Mouse (Mus musculus) spleen, adult 2 months (tissue): ENCODE measurements around the gene Adamts14.

Experiments
- CTCF ChIP-seq: fragments of 200-500 bp; IDR thresholded peaks from 2 replicates; pipeline ENCODE4 v1.5.1; 2011; ENCODE audit warnings: mild to moderate bottlenecking, inconsistent platforms; ENCODE audit not compliant: insufficient read depth, insufficient read length, insufficient replicate concordance; ENCODE audit errors: extremely low read depth
- POLR2A ChIP-seq: fragments of 200-500 bp; IDR thresholded peaks from 2 replicates; pipeline ENCODE4 v1.6.1; 2011; ENCODE audit warnings: low read depth, low read length, inconsistent platforms

GRCm38 (mm10) chr10:61177751-61178150, 95.5 kb downstream of the Adamts14 start:
- TF ChIP-seq CTCF (no peak), POLR2A (no peak)
